Mouse (Mus musculus) liver, embryonic 11.5 days (tissue): ENCODE data around the gene Creb5. TPM values are rescaled to one million over a fixed set of nuclear protein-coding genes. Genes with fewer than 3 reads are reported as not detected.

ENCODE experiments used
- ATAC-seq: fragments of 200-750 bp; cut with Nextera tagmentation; replicated peaks from 2 replicates; pipeline ENCODE4 v1.8.0; 2017; ENCODE audit warnings: moderate number of reproducible peaks, mild to moderate bottlenecking, moderate TSS enrichment, moderate library complexity; ENCODE audit not compliant: low FRiP score
- DNase-seq: peaks from one replicate; pipeline ENCODE4 v3.0.0-alpha.2; 2017; ENCODE audit warnings: low spot score
- H3K27ac ChIP-seq: fragments of 300-500 bp; sonication (generic); 2 replicates; pipeline ENCODE4 v1.5.1; 2014; ENCODE audit warnings: mild to moderate bottlenecking, low read depth, low read length, control low read depth
- H3K27me3 ChIP-seq: fragments of 300-500 bp; sonication (generic); replicated peaks from 2 replicates; pipeline ENCODE4 v1.6.1; 2014; ENCODE audit warnings: low read length, mixed read lengths; ENCODE audit not compliant: control insufficient read depth, insufficient read depth
- H3K36me3 ChIP-seq: fragments of 300-500 bp; sonication (generic); 2 replicates; pipeline ENCODE4 v1.6.1; 2014; ENCODE audit warnings: mild to moderate bottlenecking, low read length, moderate library complexity, mixed read lengths; ENCODE audit not compliant: control insufficient read depth, insufficient read depth
- H3K4me1 ChIP-seq: fragments of 300-500 bp; sonication (generic); replicated peaks from 2 replicates; pipeline ENCODE4 v1.6.1; 2014; ENCODE audit warnings: low read length, mixed read lengths; ENCODE audit not compliant: control insufficient read depth, insufficient read depth
- H3K4me2 ChIP-seq: fragments of 300-500 bp; sonication (generic); 2 replicates; pipeline ENCODE4 v1.6.1; 2014; ENCODE audit warnings: mild to moderate bottlenecking, control low read depth, moderate library complexity
- H3K4me3 ChIP-seq: fragments of 300-500 bp; sonication (generic); 2 replicates; pipeline ENCODE4 v1.5.1; 2014; ENCODE audit warnings: low read depth, low read length, control low read depth
- H3K9ac ChIP-seq: fragments of 300-500 bp; sonication (generic); 2 replicates; pipeline ENCODE4 v1.6.1; 2014; ENCODE audit warnings: low read depth, low read length, control low read depth
- H3K9me3 ChIP-seq: fragments of 300-500 bp; sonication (generic); 2 replicates; pipeline ENCODE4 v1.6.1; 2016; ENCODE audit warnings: low read length, inconsistent platforms, mixed read lengths; ENCODE audit not compliant: control insufficient read depth
- WGBS: fragments of 180-500 bp; shearing (Covaris S2); extraction: QIAGEN DNeasy Blood & Tissue Kit; methylation state at CpG from one replicate; pipeline ENCODE4 v1.1.7; 2014; 5-methylcytosine and 5-hydroxymethylcytosine counted together
- polyA plus RNA-seq: library from polyadenylated mRNA; unstranded; fragments of >200 nt; fragmentation: Nextera tagmentation; extraction: Ambion mirVana; gene quantifications from 2 replicates; pipeline ENCODE4 v1.2.1, GENCODE M21; 2014

The Creb5 gene
- polyA plus RNA-seq, 1 experiment from 2014 or later: 2.3 TPM

DNA sequence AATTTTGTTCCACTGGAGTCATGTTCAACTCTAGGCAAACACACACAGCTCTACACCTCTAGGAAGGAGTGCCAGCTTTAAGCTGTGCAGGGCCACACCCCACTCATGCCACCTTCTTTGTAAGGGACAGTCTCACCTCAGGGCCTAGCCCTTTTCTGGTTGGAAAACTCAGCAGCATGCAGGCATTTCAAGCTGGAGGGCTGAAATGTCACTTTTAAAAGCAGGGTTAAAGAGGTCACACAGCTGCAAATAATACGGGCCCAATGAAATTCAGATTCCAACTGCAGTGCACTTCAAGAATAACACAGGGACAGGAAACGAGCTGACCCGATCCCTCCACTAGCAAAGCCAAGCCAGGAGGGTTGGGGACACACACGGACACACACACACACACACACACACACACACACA lies 76.9 kb downstream of the Creb5 start:
- Histone ChIP-seq H3K9me3 (no peaks in the 10 kb centered on the region), H3K4me3 (no peak overlapping the region), H3K4me1 (no peaks in the 10 kb centered on the region), H3K4me2 (no peak overlapping the region), H3K9ac (no peak overlapping the region), H3K36me3 (no peaks in the 10 kb centered on the region), H3K27me3 (no peaks in the 10 kb centered on the region), H3K27ac (no peak overlapping the region)
- DNase-seq: no peak
- no peak for ATAC-seq
- 47% methylated on average over 4 of the region's 4 CpGs for WGBS

DNA sequence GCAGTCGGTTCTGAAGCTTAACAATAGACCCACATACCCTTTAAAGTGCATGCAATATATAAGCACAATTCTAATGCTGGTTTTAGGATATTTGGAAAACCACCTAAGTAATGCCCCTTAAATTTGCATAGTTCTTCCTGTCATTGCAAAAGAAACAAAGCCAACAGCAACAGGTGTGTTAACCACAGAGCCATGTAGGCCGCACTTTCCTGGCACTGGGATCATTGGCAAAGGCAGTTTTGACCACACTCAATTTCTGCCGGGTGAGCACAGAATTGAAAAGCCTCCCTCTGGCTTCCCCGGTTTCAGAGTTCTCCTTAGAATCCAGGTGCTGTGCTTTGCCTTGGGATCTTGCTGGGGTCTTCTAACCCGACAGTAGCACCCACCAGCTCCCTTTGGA lies 82.1 kb downstream of the Creb5 start:
- DNase-seq (no peak), ATAC-seq (no peak)
- 77% methylated on average over 5 of the region's 5 CpGs for WGBS
- H3K27ac ChIP-seq: no peak overlapping the region
- no peaks in the 10 kb centered on the region for H3K27me3 ChIP-seq
- H3K4me2 ChIP-seq: no peak overlapping the region
- no peaks in the 10 kb centered on the region for H3K9me3 ChIP-seq
- H3K4me1 ChIP-seq: no peaks in the 10 kb centered on the region
- H3K36me3 ChIP-seq: no peaks in the 10 kb centered on the region
- no peak overlapping the region for H3K9ac ChIP-seq
- H3K4me3 ChIP-seq: no peak overlapping the region

DNA sequence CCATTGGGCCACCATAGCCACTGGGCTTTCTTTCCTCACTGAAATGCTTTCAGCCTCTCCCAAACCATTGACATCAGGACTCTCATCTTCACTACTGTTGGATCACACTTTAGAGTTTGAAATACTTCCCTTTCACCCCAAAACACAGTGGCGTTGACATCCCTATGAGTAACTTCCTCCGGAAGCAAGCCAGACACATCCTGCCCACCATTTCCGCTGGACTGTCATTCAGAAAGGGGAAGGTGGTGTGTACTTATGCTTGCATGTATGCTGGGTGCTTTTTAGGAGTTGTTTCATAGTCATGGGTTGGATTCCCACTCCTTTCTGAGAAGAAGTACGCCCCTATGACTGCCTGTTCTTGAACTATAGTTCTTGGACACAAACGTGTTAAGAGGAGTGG lies 82.9 kb downstream of the Creb5 start:
- Histone ChIP-seq H3K4me2 (no peak overlapping the region), H3K4me3 (no peak overlapping the region), H3K27me3 (no peaks in the 10 kb centered on the region), H3K36me3 (no peaks in the 10 kb centered on the region), H3K9ac (no peak overlapping the region), H3K4me1 (no peaks in the 10 kb centered on the region), H3K9me3 (no peaks in the 10 kb centered on the region), H3K27ac (no peak overlapping the region)
- WGBS: 60% methylated on average over 5 of the region's 5 CpGs
- no peak for ATAC-seq
- no peak for DNase-seq

DNA sequence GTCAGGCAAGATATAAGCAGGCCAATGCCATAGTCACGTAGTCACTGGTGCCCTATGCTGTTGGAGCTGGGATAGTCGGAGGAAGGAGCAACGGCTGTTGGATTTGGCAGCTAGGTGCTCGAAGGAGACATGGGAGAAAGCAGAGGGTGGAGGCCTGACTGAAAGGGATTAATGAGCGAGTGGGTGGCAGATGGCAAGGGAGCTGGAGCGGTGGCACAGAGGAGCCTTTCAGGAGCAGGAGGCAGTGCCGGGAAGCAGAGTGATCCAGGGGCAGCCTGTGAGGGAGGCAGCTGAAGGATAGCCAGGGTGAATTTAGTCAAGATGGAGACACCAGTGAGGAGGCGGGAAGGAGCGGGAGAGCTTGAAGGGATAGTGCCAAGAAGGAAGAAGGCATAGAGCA lies 84.9 kb downstream of the Creb5 start:
- no peaks in the 10 kb centered on the region for H3K27me3 ChIP-seq
- no peak overlapping the region for H3K27ac ChIP-seq
- 85% methylated on average over 9 of the region's 9 CpGs for WGBS
- H3K9me3 ChIP-seq: no peaks in the 10 kb centered on the region
- H3K9ac ChIP-seq: no peak overlapping the region
- DNase-seq (no peak), ATAC-seq (no peak)
- H3K4me1 ChIP-seq: no peaks in the 10 kb centered on the region
- H3K36me3 ChIP-seq: no peaks in the 10 kb centered on the region
- no peak overlapping the region for H3K4me3 ChIP-seq
- no peak overlapping the region for H3K4me2 ChIP-seq

DNA sequence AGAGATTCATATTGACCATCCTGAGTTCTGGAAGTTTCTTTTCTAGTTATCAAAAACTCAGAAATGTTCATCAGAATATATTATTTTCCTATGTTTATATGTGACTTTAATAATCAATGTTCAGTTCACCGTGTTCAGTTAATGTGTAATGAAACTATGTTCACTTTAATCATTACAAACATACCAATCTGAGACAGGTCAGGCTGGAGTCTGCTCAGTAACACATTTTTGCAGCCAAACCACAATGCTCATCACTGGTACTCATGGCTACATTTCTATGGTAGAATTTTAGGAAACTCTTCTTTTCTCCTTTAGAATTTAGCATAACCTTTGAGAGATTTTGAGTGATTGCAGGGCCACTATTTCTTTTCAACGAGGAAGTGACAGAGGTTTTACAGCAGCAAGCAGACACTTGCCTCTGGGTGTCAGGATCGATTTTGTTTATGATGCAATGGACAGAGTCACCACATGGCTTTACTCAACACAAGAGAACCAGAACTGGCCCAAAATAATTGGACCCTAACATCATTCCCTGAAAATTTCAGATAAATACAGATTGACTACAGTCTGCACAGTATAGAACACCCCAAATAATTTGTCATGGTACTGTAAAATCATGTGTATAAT lies 87.4 kb downstream of the Creb5 start:
- ATAC-seq (no peak), DNase-seq (no peak)
- no peak overlapping the region for H3K9ac ChIP-seq
- no peaks in the 10 kb centered on the region for H3K36me3 ChIP-seq
- no peaks in the 10 kb centered on the region for H3K9me3 ChIP-seq
- no peak overlapping the region for H3K27ac ChIP-seq
- H3K4me1 ChIP-seq: no peaks in the 10 kb centered on the region
- H3K27me3 ChIP-seq: no peaks in the 10 kb centered on the region
- H3K4me3 ChIP-seq: no peak overlapping the region
- no peak overlapping the region for H3K4me2 ChIP-seq
- WGBS: 62% methylated on average over 3 of the region's 3 CpGs

DNA sequence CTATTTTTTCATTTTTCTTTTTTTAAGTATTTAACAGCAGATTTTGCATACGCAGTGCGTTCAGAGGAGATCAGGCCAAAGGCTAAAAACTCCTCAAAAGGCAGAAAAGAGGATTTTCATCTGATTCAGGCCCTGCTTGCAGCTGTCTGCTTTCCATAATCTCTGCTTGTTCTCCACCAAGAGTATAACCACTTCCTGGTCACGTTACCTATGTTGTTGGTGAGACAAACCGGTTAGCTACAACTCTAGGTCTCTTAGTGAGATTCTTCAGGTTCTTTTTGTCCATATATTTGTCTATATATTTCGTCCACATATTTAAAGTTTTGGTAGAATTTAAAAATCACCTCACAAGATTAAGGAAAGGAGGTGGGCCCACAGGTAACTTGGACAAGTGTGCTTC lies 102.2 kb downstream of the Creb5 start:
- WGBS: 81% methylated on average over 5 of the region's 5 CpGs
- no peaks in the 10 kb centered on the region for H3K36me3 ChIP-seq
- H3K9me3 ChIP-seq: no peaks in the 10 kb centered on the region
- no peak for ATAC-seq
- no peak overlapping the region for H3K4me3 ChIP-seq
- H3K4me2 ChIP-seq: no peak overlapping the region
- H3K27ac ChIP-seq: no peak overlapping the region
- no peak overlapping the region for H3K9ac ChIP-seq
- DNase-seq: no peak
- H3K27me3 ChIP-seq: no peaks in the 10 kb centered on the region
- H3K4me1 ChIP-seq: no peaks in the 10 kb centered on the region

DNA sequence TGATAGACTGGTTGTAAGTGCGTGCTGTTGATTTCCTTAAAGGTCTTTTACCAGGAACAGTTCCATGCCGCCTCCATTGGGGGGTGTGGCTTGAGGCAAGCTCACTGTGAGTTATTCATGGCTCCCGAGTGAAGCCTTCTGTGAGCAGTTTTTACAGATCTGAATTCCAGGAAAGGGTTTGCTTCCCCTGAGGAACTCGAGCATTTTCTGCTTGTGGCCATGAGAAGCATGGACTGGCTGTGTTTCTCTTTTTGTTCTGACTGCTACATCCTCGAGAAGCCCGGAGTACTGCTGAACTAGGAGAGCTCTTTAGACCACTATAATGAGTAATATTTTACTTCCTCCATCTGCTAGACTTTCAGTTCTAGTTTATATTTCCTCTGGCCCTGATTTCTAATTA lies 103.3 kb downstream of the Creb5 start:
- no peak for ATAC-seq
- no peak overlapping the region for H3K4me3 ChIP-seq
- no peaks in the 10 kb centered on the region for H3K36me3 ChIP-seq
- no peaks in the 10 kb centered on the region for H3K27me3 ChIP-seq
- WGBS: 35% methylated on average over 6 of the region's 6 CpGs
- H3K4me1 ChIP-seq: no peaks in the 10 kb centered on the region
- no peak for DNase-seq
- H3K4me2 ChIP-seq: no peak overlapping the region
- H3K9ac ChIP-seq: no peak overlapping the region
- H3K9me3 ChIP-seq: no peaks in the 10 kb centered on the region
- H3K27ac ChIP-seq: no peak overlapping the region

DNA sequence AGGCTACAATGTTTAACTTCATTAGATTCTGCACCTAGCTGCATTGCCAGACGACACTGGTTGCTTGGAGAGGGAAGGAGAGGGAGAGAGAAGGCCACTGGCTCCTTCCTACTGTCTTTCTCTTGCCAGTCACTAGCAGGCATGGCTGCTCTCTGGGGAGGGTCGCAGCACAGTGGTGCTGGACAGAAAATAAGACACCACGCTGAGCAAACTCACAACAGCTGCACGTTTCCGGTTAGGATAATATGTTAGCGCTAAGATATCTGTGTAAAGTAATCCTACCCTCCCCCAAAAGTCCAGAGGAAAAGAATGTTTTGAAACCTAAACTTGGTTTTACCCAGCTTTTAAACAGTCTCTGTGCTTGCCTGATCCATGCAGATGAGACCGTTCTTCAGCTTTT lies 107.0 kb downstream of the Creb5 start:
- DNase-seq: no peak

DNA sequence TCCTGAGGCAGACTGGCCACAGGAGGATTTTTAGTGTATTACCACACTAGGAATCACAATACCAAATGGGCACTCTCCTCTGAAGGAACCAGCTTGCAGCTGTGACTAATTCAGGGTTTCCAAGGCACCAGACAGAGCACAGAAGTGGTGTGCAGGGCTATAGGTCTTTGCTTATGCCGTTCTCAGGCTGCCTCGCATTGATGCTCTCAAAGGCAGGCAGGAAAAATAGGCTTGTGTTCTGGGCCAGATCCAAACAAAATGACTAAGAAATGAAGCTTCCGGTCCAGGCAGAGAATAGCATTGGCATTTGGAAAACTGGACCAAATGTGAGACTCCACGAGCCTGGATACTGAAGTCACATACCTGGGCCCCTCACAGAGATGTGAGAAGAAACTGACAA lies 108.1 kb downstream of the Creb5 start:
- DNase-seq (no peak), ATAC-seq (no peak)
- Histone ChIP-seq H3K36me3 (no peaks in the 10 kb centered on the region), H3K27ac (no peak overlapping the region), H3K4me3 (no peak overlapping the region), H3K9ac (no peak overlapping the region), H3K27me3 (no peaks in the 10 kb centered on the region), H3K4me1 (no peaks in the 10 kb centered on the region), H3K9me3 (no peaks in the 10 kb centered on the region), H3K4me2 (no peak overlapping the region)
- 85% methylated on average over 4 of the region's 4 CpGs for WGBS

More for the DNA sequence above, 107.0 kb downstream of the Creb5 start:
- 32% methylated on average over 7 of the region's 7 CpGs for WGBS
- H3K27ac ChIP-seq: no peak overlapping the region
- no peaks in the 10 kb centered on the region for H3K4me1 ChIP-seq
- no peaks in the 10 kb centered on the region for H3K9me3 ChIP-seq
- no peak overlapping the region for H3K4me3 ChIP-seq
- no peak overlapping the region for H3K9ac ChIP-seq
- no peak for ATAC-seq
- no peaks in the 10 kb centered on the region for H3K36me3 ChIP-seq
- H3K4me2 ChIP-seq: no peak overlapping the region
- H3K27me3 ChIP-seq: no peaks in the 10 kb centered on the region
